Mouse (Mus musculus): ENCODE results near the gene Ermard.
"Not testable (repeated sequence)": the region's sequence is repeated elsewhere in the genome, so short reads cannot be mapped to it uniquely, and the experiment has no call there.

The Ermard gene

DNA sequence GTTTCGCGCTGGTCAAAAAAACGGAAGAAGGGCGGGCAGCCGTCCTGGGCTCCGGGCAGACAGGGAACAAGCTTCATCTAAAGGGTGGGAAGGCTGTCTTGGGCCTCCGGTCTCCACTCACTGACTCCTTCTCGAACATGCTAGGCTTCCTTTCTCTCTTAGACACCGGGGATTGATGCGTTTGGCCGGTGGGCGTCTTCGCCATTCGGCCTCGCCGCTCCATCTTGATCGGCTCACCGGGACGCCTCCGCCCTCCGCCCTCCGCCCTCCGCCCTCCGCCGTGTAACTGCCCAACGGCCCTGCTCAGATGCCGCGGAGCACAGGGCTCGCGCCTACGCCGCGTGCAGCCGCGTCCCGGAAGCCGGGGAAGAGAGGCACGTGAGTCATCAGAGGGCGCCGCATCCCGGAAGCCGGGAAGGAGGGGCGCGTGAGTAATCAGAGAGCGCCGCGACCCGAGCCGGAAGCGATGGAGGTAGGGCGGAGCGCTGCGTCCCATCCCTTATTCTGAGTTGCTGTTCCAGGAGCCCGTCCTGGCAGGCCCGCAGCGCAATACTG lies at the start of gene Ermard, which contains the start of the genes Tcte3 and Gm3448:
TSS of gene Ermard (plus strand) at position 34 of the 555 bp plus-strand sequence.
TSS of gene Tcte3 (minus strand) at position 314 of the 555 bp plus-strand sequence.
TSS of gene Gm3448 (minus strand) at position 363 of the 555 bp plus-strand sequence.
- DNase-seq (ENCODE audit: low spot score in 2 of 2) = peak in 1 of 2 experiments; percentile 34

DNA sequence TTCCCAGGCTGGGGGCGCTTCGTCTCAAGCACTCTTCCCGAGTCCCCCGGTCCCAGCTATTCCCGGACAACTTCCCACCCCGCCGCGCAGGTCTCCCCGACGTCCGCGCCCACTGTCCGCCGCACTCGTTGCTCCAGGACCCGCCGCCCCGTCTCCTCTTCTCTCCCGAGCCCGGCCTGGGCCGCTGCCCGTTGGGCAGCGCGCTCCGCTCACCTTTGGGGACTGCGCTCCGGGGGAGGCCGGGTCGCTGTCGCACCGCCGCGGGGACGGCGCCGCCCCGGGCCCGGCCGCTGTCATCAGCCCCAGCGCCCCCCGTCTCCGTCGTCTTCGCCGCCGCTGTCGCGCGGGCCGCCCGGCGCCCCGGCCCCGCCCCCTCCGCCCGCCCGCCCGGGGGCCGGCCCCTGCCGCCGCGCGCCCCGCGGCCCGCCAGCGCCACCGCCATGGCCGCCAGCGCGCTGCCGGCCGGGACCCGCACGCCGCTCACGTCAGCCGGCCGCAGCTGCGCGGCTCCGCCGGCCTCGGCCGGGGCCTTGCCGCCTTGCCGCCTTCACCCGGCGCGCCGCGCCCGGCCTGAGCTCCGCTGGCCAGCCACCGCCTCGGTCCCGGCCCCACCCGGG lies 48.4 kb upstream of the Ermard start:
- DNase-seq (ENCODE audit: low spot score in 2 of 2) = not testable (repeated sequence)

DNA sequence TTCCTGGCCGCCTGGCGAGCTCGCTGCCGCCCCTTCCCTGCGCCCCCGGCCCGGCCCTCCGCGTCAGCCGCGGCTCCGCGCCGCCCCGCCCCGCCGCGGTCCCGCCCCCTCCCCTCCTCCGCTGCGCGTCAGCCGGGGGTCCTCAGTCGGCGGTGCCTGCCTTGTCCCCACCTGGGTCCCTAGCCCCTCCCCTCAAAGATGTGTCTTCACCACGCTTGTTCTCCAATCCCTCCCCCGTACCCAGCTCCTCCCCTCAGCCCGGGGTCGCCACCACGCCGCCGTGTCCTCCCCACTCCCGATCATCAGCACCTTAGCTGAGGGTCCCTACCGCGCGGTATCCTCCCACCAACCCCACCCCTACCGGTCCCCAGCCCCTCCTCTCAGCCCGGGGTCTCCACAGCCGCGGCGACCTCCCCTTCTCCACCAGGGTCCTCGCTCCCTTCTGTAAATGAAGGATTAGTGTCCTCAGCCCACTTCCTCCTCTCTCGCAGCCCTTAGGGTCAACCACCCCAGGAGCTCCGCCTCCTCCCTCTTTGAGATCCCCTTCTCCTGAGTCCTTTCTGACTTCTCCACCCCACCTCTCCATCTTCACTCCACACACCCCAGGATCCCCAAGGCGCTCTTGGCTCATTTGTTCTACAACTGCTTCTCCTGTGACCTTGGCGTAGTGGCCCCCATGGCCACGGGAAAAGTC lies 47.7 kb upstream of the Ermard start:
- DNase-seq (ENCODE audit: low spot score in 2 of 2) = not testable (repeated sequence)

DNA sequence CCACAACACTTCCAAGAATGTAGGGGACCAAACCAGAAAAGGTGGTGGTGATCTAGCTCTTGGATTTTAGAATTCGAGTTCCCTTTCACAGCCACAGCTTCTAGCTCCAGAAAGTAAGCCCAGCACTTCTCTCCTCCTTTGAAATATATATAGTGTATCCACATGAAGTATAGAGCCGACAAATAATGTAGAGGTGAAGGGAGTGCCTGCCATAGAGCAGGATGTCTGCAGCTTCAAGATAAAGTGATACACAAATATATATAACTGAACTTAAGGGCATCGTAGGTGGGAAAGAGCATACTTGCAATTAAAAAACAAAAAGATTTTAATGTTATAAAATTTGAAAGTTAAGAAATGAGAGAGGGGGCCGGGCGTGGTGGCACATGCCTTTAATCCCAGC lies 46.9 kb upstream of the Ermard start:
- DNase-seq (ENCODE audit: low spot score in 2 of 2) = not testable (repeated sequence)

DNA sequence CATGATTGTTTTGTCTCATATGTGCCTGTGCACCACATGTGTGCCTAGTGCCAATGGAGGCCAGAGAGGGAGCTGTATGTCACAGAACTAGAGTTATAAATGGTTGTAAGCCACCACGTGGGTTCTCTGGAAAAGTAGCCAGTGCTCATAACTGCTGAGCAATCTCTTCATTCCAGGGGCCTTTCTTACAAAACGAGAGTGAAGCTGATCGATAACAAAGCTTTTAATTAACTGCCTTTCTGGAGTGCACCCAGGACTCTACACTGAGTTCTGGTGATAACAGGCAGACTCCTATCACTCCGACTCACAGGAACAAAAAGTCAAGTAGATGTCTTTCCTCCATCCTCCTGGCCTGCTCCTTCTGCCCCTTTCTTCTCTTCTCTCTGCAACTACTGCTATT lies 41.0 kb upstream of the Ermard start:
- DNase-seq (ENCODE audit: low spot score in 2 of 2) = not testable (repeated sequence)

DNA sequence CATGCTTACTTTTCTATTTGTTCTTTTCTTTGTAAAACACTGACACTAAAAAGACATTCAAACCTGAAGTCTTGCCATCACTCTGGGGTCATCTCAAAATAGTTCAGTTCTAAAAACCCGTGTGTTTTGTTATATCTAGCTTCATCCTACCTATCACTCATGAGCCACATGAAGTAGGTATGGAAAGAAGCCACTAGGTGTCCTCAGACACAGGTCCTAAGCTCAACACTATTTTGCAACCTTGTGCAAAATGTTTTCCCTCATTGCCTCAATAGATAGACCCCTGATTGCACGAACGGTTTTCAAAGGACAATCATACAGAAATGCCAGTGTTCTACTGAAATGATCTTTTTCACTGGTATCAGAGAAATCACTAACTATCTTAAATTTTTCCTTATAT lies 31.9 kb upstream of the Ermard start:
- DNase-seq (ENCODE audit: low spot score in 2 of 2) = not testable (repeated sequence)

DNA sequence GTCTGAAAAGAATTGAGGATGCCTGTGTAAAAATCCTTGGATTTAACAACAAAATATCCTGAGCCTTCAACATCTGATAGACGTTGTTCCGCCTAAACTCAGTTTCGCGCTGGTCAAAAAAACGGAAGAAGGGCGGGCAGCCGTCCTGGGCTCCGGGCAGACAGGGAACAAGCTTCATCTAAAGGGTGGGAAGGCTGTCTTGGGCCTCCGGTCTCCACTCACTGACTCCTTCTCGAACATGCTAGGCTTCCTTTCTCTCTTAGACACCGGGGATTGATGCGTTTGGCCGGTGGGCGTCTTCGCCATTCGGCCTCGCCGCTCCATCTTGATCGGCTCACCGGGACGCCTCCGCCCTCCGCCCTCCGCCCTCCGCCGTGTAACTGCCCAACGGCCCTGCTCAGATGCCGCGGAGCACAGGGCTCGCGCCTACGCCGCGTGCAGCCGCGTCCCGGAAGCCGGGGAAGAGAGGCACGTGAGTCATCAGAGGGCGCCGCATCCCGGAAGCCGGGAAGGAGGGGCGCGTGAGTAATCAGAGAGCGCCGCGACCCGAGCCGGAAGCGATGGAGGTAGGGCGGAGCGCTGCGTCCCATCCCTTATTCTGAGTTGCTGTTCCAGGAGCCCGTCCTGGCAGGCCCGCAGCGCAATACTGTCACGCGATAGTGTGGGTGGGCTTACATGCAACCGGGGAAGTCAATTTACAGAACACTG lies 31.1 kb upstream of the Ermard start, which contains the start of gene Gm3435:
TSS of gene Gm3435 (plus strand) at position 471 of the 708 bp plus-strand sequence.
- DNase-seq (ENCODE audit: low spot score in 2 of 2) = not testable (repeated sequence)

DNA sequence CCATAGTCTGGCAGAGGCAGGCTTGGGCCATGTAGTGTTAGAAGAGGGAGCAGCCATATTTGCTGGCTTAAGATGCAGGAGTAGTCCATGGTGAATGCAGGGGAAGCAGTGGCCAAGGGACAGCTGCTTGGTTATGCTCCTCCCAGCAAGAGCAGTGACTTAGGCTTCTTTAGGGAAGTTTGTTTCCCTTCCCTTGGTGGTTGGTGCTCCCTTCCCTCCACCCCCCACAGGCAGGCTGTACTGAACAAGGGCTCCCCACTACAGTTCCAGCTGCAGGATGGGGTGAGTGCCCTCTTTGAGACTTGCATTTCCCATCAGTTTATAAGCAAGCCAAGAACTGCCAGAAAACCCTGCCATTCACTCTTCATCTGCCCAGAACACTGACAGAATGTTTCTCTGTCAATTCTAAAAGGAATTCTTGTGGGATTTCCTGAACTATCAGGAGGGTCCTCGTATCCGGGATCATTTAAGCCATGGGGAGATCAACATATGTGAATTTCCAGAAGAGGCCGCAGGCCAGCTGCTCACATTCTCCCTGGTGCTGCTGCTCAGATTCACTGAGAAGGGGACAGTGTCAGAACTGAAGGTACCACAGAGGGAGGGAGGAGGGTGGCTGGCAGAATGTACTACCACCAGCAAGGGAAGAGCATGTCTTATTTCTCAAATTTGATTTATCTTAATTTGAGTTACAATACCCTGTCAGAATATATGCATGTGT lies 19.3 kb upstream of the Ermard start:
- DNase-seq (ENCODE audit: low spot score in 2 of 2) = peak; percentile 29 to 35

DNA sequence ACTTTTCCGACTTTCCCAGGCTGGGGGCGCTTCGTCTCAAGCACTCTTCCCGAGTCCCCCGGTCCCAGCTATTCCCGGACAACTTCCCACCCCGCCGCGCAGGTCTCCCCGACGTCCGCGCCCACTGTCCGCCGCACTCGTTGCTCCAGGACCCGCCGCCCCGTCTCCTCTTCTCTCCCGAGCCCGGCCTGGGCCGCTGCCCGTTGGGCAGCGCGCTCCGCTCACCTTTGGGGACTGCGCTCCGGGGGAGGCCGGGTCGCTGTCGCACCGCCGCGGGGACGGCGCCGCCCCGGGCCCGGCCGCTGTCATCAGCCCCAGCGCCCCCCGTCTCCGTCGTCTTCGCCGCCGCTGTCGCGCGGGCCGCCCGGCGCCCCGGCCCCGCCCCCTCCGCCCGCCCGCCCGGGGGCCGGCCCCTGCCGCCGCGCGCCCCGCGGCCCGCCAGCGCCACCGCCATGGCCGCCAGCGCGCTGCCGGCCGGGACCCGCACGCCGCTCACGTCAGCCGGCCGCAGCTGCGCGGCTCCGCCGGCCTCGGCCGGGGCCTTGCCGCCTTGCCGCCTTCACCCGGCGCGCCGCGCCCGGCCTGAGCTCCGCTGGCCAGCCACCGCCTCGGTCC lies 17.0 kb upstream of the Ermard start:
- DNase-seq (ENCODE audit: low spot score in 2 of 2) = not testable (repeated sequence)

DNA sequence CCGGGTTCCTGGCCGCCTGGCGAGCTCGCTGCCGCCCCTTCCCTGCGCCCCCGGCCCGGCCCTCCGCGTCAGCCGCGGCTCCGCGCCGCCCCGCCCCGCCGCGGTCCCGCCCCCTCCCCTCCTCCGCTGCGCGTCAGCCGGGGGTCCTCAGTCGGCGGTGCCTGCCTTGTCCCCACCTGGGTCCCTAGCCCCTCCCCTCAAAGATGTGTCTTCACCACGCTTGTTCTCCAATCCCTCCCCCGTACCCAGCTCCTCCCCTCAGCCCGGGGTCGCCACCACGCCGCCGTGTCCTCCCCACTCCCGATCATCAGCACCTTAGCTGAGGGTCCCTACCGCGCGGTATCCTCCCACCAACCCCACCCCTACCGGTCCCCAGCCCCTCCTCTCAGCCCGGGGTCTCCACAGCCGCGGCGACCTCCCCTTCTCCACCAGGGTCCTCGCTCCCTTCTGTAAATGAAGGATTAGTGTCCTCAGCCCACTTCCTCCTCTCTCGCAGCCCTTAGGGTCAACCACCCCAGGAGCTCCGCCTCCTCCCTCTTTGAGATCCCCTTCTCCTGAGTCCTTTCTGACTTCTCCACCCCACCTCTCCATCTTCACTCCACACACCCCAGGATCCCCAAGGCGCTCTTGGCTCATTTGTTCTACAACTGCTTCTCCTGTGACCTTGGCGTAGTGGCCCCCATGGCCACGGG lies 16.4 kb upstream of the Ermard start:
- DNase-seq (ENCODE audit: low spot score in 2 of 2) = not testable (repeated sequence)

DNA sequence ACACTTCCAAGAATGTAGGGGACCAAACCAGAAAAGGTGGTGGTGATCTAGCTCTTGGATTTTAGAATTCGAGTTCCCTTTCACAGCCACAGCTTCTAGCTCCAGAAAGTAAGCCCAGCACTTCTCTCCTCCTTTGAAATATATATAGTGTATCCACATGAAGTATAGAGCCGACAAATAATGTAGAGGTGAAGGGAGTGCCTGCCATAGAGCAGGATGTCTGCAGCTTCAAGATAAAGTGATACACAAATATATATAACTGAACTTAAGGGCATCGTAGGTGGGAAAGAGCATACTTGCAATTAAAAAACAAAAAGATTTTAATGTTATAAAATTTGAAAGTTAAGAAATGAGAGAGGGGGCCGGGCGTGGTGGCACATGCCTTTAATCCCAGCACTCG lies 15.5 kb upstream of the Ermard start:
- DNase-seq (ENCODE audit: low spot score in 2 of 2) = not testable (repeated sequence)

DNA sequence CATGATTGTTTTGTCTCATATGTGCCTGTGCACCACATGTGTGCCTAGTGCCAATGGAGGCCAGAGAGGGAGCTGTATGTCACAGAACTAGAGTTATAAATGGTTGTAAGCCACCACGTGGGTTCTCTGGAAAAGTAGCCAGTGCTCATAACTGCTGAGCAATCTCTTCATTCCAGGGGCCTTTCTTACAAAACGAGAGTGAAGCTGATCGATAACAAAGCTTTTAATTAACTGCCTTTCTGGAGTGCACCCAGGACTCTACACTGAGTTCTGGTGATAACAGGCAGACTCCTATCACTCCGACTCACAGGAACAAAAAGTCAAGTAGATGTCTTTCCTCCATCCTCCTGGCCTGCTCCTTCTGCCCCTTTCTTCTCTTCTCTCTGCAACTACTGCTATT lies 9.6 kb upstream of the Ermard start:
- DNase-seq (ENCODE audit: low spot score in 2 of 2) = not testable (repeated sequence)

DNA sequence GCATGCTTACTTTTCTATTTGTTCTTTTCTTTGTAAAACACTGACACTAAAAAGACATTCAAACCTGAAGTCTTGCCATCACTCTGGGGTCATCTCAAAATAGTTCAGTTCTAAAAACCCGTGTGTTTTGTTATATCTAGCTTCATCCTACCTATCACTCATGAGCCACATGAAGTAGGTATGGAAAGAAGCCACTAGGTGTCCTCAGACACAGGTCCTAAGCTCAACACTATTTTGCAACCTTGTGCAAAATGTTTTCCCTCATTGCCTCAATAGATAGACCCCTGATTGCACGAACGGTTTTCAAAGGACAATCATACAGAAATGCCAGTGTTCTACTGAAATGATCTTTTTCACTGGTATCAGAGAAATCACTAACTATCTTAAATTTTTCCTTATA lies 553 bp upstream of the Ermard start:
- DNase-seq (ENCODE audit: low spot score in 2 of 2) = not testable (repeated sequence)

DNA sequence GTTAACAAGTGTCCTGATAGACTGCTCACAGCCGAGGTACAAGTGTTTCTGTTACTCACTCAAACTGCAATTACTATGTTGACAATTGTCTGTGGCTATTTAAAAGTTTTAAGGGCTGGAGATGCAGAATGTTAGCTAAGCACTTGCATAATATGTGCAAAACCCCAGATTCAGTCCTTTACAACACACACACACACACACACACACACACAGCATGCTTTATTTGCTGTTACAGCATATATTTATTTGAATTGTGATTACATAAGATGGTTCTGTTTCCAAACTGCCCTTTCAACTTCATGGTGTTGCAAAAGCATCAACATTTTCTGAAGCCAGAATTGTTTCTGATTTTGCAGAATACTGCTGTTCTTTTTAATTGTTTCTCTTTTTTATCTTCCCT lies 9.3 kb downstream of the Ermard start:
- DNase-seq (ENCODE audit: low spot score in 2 of 2) = not testable (repeated sequence)

DNA sequence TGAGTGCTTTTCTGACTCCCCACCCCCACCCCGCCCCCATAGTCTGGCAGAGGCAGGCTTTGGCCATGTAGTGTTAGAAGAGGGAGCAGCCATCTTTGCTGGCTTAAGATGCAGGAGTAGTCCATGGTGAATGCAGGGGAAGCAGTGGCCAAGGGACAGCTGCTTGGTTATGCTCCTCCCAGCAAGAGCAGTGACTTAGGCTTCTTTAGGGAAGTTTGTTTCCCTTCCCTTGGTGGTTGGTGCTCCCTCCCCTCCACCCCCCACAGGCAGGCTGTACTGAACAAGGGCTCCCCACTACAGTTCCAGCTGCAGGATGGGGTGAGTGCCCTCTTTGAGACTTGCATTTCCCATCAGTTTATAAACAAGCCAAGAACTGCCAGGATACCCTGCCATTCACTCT lies 11.8 kb downstream of the Ermard start:
- not testable (repeated sequence) for DNase-seq (ENCODE audit: low spot score in 2 of 2)

DNA sequence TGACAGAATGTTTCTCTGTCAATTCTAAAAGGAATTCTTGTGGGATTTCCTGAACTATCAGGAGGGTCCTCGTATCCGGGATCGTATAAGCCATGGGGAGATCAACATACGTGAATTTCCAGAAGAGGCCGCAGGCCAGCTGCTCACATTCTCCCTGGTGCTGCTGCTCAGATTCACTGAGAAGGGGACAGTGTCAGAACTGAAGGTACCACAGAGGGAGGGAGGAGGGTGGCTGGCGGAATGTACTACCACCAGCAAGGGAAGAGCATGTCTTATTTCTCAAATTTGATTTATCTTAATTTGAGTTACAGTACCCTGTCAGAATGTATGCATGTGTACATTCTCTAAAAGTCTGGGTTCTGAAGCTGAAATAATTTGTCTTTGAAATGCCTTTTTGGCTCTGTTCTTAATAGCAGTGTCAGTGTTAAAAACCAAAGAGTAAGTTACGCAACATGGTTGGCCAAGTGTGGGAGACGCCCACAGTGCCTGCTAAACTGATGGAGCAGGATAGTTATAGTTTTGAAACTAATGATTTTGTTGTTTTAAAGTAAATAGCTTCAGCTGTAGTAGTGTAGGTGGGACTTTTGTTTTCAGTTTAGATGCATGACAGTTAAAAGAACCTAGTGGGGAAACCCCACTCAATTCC lies 12.3 kb downstream of the Ermard start:
- DNase-seq (ENCODE audit: low spot score in 2 of 2) = peak; percentile 1 to 3

DNA sequence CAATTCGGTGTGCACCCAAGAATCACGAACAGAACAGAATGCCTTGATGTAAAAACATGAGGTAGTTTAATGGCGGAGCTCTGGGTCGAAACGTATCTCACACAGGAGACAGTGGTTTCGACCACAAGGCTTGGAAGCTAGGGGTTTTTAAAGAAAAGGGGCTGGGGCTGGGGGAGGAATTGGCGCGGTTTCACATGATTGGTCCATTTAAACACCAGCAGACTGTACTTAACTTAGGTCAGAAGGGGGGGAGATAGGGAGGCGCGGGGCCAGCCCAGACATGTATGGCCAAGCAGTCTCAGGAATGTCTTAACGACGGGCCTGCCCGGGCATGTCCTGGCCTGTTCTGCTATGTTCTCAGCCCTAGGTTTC lies 12.8 kb downstream of the Ermard start:
- peak; percentile 5 to 9 for DNase-seq (ENCODE audit: low spot score in 2 of 2)

DNA sequence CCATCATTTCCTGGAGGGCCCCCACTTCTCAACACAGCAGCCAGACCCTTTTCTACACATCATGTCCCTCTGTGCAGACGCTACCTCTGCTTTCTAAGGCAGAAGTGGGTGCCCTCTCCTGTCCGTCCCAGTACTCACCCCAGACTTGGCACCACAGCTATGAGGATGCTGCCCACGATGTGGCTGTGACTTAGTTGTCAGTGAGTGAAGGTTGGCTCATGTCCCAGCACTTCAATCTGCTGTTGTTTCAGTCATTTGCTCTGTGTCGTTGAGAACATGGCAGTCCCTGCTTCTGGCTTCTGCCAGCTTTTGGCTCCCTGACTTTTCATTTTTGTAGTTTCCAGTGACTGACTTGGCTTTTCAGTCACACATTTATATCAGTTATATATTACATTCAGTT lies 14.9 kb downstream of the Ermard start:
- DNase-seq (ENCODE audit: low spot score in 2 of 2) = peak; percentile 11 to 26

DNA sequence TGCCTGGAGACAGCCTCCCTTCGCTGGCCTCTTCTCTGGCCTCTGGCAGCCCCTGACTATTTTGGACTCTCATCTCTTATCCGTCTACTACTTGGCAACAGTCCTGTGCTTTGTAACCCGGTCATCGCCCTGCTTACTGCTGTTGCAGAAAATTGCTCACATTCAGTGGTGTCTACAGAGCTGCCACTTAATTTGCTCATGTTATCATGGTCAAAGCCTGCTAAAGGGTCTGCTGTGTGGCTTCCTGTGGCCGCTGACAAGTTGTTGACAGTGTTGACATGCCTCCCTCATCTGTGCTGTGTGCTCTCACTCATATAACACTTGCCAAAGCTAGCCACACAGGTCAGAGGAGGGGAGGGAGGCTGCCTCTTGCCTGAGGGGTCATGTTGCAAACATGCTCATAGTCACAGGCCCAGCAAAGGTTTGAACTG lies 17.2 kb downstream of the Ermard start:
- DNase-seq (ENCODE audit: low spot score in 2 of 2) = peak in 1 of 2 experiments; percentile 1

DNA sequence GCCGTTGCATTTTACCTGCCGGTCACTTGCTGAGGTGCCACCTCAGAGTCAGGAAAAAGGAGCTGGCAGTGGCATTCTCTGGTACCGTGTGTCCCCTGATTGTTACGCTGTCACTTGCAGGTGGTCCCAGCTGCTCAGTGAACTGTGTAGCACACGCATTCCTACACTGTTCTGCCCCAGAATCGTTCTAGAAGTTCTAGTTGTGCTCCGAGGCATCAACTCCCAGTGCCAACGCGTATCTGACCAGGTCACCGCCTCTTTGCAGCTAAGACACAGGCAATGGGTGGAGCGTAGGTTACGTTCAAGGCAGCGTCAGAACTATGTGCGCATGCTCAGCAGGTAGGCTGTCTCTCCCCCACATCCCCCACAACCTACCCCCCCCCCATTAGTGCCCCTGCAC lies 18.6 kb downstream of the Ermard start:
- no peak for DNase-seq (ENCODE audit: low spot score in 2 of 2)

All from frontal cortex, postnatal 10 days (tissue).